Mouse (Mus musculus) MEL (cell line): ENCODE data around the gene Ep400. TPM values are rescaled to one million over a fixed set of nuclear protein-coding genes. Genes with fewer than 3 reads are reported as not detected.

ENCODE experiments used
- DNase-seq: peaks from one replicate; pipeline ENCODE4 v3.0.0; 2011; ENCODE audit warnings: low read depth, low spot score
- H3K27ac ChIP-seq: 2 replicates; pipeline ENCODE4 v1.5.1; 2012; ENCODE audit warnings: low read depth, mild to moderate bottlenecking, control low read depth, low read length, moderate library complexity; ENCODE audit not compliant: control insufficient read depth
- H3K27me3 ChIP-seq, 2 experiments: fragments of 150-350 bp in 1 of 2; sonication (generic) in 1 of 2; 2 replicates each; pipeline ENCODE4 v1.6.1; 2012; ENCODE audit warnings: low read length in 2 of 2, mild to moderate bottlenecking in 2 of 2, improper control_type of control experiment in 1 of 2, moderate library complexity in 1 of 2; ENCODE audit not compliant: insufficient read depth in 2 of 2, control insufficient read depth in 1 of 2
- H3K36me3 ChIP-seq, 2 experiments: 2 replicates each; pipeline ENCODE4 v1.6.1; 2012 to 2014; ENCODE audit warnings: low read length in 2 of 2, improper control_type of control experiment in 1 of 2, inconsistent platforms in 1 of 2, mild to moderate bottlenecking in 1 of 2; ENCODE audit not compliant: insufficient read depth in 2 of 2, control insufficient read depth in 1 of 2
- H3K4me1 ChIP-seq, 2 experiments: fragments of 150-350 bp in 1 of 2; sonication (generic) in 1 of 2; 2 replicates each; pipeline ENCODE4 v1.6.1; 2012; ENCODE audit warnings: low read length in 2 of 2, improper control_type of control experiment in 1 of 2, mild to moderate bottlenecking in 1 of 2; ENCODE audit not compliant: insufficient read depth in 2 of 2, control insufficient read depth in 1 of 2
- H3K4me3 ChIP-seq, 2 experiments: fragments of 150-350 bp in 1 of 2; sonication (generic) in 1 of 2; 2 replicates each; pipeline ENCODE4 v1.5.1; 2012; ENCODE audit warnings: low read depth in 2 of 2, low read length in 2 of 2, mild to moderate bottlenecking in 2 of 2, moderate library complexity in 2 of 2, control low read depth in 1 of 2, improper control_type of control experiment in 1 of 2; ENCODE audit not compliant: control insufficient read depth in 1 of 2, insufficient read depth in 1 of 2
- H3K79me2 ChIP-seq: 2 replicates; pipeline ENCODE4 v1.6.1; 2012; ENCODE audit warnings: mild to moderate bottlenecking, low read length, moderate library complexity; ENCODE audit not compliant: control insufficient read depth, poor library complexity, insufficient read depth
- H3K9ac ChIP-seq: 2 replicates; pipeline ENCODE4 v1.6.1; 2012; ENCODE audit warnings: low read depth, mild to moderate bottlenecking, control low read depth, low read length, moderate library complexity; ENCODE audit not compliant: control insufficient read depth, poor library complexity, severe bottlenecking
- H3K9me3 ChIP-seq: fragments of 150-350 bp; sonication (generic); replicated peaks from 2 replicates; pipeline ENCODE4 v1.6.1; 2012; ENCODE audit warnings: mild to moderate bottlenecking, low read length, improper control_type of control experiment, moderate library complexity; ENCODE audit not compliant: insufficient read depth
- CHD2 ChIP-seq: IDR thresholded peaks from 2 replicates; pipeline ENCODE4 v1.6.1; 2011; ENCODE audit warnings: low read length, improper control_type of control experiment
- E2F4 ChIP-seq: IDR thresholded peaks from 2 replicates; pipeline ENCODE4 v1.6.1; 2011; ENCODE audit warnings: low read depth, low read length, improper control_type of control experiment, borderline replicate concordance
- MAFK ChIP-seq: IDR thresholded peaks from 2 replicates; pipeline ENCODE4 v1.6.1; 2011; ENCODE audit warnings: low read depth, mild to moderate bottlenecking, low read length, improper control_type of control experiment, borderline replicate concordance
- MYB ChIP-seq: IDR thresholded peaks from 2 replicates; pipeline ENCODE4 v1.6.1; 2011; ENCODE audit warnings: mild to moderate bottlenecking, low read depth, low read length, improper control_type of control experiment
- NELFE ChIP-seq: IDR thresholded peaks from 2 replicates; pipeline ENCODE4 v1.6.1; 2011; ENCODE audit warnings: low read depth, low read length, improper control_type of control experiment
- NRF1 ChIP-seq: IDR thresholded peaks from 2 replicates; pipeline ENCODE4 v1.6.1; 2014; ENCODE audit warnings: low read depth, mild to moderate bottlenecking, inconsistent platforms, low read length, improper control_type of control experiment, moderate library complexity; ENCODE audit not compliant: poor library complexity, insufficient read depth, severe bottlenecking
- POLR2AphosphoS5 ChIP-seq: IDR thresholded peaks from 2 replicates; pipeline ENCODE4 v1.6.1; 2012; ENCODE audit warnings: low read depth, borderline replicate concordance, mild to moderate bottlenecking, inconsistent platforms, low read length, moderate library complexity, mixed read lengths
- TAL1 ChIP-seq: IDR thresholded peaks from 2 replicates; pipeline ENCODE4 v1.6.1; 2012; ENCODE audit warnings: mild to moderate bottlenecking, inconsistent platforms, low read length, moderate library complexity, mixed read lengths
- ZKSCAN1 ChIP-seq: IDR thresholded peaks from 2 replicates; pipeline ENCODE4 v1.6.1; 2012; ENCODE audit warnings: low read depth, mild to moderate bottlenecking, inconsistent platforms, low read length, improper control_type of control experiment, moderate library complexity
- polyA plus RNA-seq, 2 experiments: library from polyadenylated mRNA; stranded (reverse) in 1 of 2; unstranded in 1 of 2; fragments of >175 nt in 1 of 2; fragments of >200 nt in 1 of 2; gene quantifications; 2 replicates each; pipeline versions ENCODE4 v1.2.1 to v1.2.4; 2012; ENCODE audit warnings: low replicate concordance in 2 of 2, low read depth in 1 of 2; ENCODE audit not compliant: insufficient read length in 2 of 2, insufficient read depth in 1 of 2, missing spikeins in 1 of 2
- total RNA-seq: library from RNA; depleted of rRNA; stranded (reverse); fragments of 300-350 nt; gene quantifications from 2 replicates; pipeline ENCODE4 v1.2.3, GENCODE M21; 2012

The Ep400 gene
- total and polyA plus RNA-seq, 3 experiments: 21.5 to 96.8 (median 27.2) TPM

DNA sequence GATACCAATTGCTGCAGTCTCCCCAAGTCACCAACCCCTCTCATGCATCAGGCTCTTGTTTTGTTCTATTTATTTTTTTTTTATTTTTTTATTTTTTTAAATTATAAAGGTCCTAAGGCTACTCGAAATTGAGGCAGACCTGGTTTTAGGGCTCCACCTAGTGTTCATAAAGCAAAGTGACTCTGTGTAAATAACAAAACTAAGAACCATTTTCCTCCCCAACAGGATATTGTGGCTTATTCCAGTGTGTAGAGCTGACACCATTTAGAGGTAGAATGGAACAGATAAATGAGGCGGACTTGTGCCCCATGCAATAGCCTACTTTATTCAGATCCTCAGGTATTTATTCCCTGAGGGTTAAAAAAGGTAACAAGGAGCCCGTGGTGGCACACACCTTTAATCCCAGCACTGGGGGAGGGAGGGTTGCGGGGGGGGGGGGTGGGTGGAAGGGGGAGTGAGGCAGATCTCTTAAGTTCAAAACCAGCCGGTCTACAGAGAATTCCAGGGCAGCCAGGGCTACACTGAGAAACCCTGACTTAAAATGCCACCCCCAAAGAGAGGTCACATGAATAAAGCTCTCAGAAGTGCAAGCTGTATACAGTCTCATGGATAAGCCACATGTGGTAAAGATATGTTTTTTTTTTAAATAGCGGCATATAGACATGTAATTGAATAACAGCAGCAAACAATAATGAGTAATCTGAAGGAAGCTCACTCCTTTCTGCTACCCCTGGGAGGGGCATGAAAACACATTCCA lies 134.4 kb downstream of the Ep400 start:
- no peak for DNase-seq
- Histone ChIP-seq H3K36me3 (no peaks in the 10 kb centered on the region), H3K27ac (no peak overlapping the region), H3K27me3 (no peaks in the 10 kb centered on the region), H3K4me3 (no peak overlapping the region), H3K9me3 (no peaks in the 10 kb centered on the region), H3K4me1 (no peaks in the 10 kb centered on the region), H3K79me2 (no peaks in the 10 kb centered on the region), H3K9ac (no peak overlapping the region)
- TF ChIP-seq MYB (no peak), NRF1 (no peak), NELFE (no peak)
- TF ChIP-seq, all 39 proteins: peak for 0

DNA sequence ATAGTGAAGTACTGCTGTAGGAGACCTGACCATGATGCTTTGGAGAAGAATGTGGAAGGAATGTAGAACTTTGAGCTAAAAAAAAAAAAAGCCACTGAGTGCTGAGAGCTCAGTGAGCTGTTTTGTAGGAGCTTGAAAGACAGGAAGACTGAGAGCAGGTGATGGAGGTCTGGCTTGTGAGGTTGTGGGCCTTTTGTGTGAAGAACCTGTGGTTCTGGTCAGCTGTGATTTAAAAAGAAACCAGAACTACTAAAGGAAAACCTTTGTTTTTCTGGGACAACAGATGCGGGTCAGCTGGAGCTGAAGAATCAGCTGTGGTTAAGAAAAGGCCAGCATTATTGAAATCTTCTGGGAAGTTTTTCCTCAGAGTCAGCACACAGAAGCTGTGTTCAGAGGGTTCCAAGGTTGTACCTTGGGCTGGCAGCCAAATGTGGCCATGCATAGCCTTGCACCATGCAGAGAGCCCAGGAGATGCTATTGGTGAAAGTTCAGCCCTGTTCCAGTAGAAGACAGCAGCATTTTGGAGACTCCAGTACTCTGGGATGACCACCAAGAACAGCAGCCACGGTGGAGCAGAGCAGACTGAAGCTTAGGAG lies 140.9 kb downstream of the Ep400 start:
- Histone ChIP-seq H3K27ac (no peak overlapping the region), H3K36me3 (no peaks in the 10 kb centered on the region), H3K4me3 (no peak overlapping the region), H3K4me1 (no peaks in the 10 kb centered on the region), H3K27me3 (peaks cover 0 to 1% of the 10 kb centered on the region in 2 experiments; a peak in 2 of 4 replicates), H3K79me2 (no peaks in the 10 kb centered on the region), H3K9me3 (no peaks in the 10 kb centered on the region), H3K9ac (no peak overlapping the region)
- DNase-seq: no peak
- TF ChIP-seq TAL1 (no peak), NELFE (no peak), MYB (no peak), MAFK (no peak), CHD2 (no peak)

DNA sequence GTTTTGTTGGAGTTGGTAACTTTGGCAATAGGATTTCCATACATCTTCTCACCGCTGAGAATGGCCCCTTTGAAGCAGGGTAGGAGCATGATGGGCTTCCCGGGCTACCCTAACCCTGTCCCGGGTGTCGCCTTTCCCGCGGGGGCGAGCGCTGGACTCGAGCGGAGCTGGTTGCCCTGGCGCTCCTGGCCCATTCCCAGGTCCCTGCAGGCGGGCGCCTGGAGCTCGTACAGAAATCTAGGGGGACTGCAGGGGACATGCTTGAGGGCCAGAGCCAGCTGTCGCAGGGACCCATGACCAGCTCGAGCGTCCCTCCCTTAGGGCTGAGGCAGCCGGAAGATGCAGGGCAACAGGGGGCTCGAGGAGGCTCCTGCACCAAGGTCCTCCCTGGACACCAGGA lies 142.4 kb downstream of the Ep400 start:
- H3K27me3 ChIP-seq: peaks cover 0 to 1% of the 10 kb centered on the region in 2 experiments; a peak in 2 of 4 replicates
- H3K4me1 ChIP-seq: no peaks in the 10 kb centered on the region
- no peaks in the 10 kb centered on the region for H3K36me3 ChIP-seq
- H3K9me3 ChIP-seq: no peaks in the 10 kb centered on the region
- no peak overlapping the region for H3K9ac ChIP-seq
- DNase-seq: no peak
- no peak overlapping the region for H3K4me3 ChIP-seq
- TF ChIP-seq ZKSCAN1 (no peak), POLR2AphosphoS5 (no peak), E2F4 (no peak)
- H3K79me2 ChIP-seq: no peaks in the 10 kb centered on the region
- H3K27ac ChIP-seq: no peak overlapping the region
